Mouse (Mus musculus): ENCODE data around the gene Tdrd6. TPM values are rescaled to one million over a fixed set of nuclear protein-coding genes. Genes with fewer than 3 reads are reported as not detected.

Gene Tdrd6
- polyA plus RNA-seq, 1 experiment from 2014 or later, result 0.04 TPM

DNA sequence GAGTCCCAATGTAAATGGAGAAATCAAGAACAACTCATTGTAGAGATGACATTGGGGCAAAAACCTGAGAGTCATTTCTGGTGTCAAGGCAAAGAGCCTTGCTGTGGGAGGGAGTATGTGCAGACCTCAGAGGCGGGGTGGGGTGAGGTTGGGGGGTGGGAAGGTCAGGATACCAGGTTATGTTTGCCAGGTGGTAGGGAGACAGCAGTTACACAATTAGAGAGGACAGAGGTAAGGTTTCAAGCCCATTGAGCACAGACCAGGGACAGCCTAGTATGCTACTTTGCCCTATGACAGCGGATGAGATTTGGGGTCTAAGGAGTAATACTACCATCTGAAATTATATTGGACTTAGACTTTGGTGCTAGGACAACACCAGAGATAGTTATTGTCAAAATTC is 42.8 kb downstream of the Tdrd6 start:
- ATAC-seq (ENCODE audit: insufficient number of reproducible peaks, insufficient read depth, low FRiP score, low read depth), result no peak
- Histone ChIP-seq H3K27ac (replicated peaks in 1 of 2; ENCODE audit: control insufficient read depth in 1 of 2, insufficient read depth in 1 of 2, low read depth in 2 of 2, low read length in 2 of 2) (no peak overlapping the region), H3K4me2 (ENCODE audit: low read length) (no peak overlapping the region), H3K9ac (ENCODE audit: low read length) (no peak overlapping the region), H3K27me3 (ENCODE audit: control insufficient read depth, insufficient read depth, low read length) (no peaks in the 10 kb centered on the region), H3K4me1 (ENCODE audit: control insufficient read depth in 2 of 2, insufficient read depth in 2 of 2, low read length in 2 of 2) (peaks cover 0 to 3% of the 10 kb centered on the region in 2 experiments; a peak in 1 of 4 replicates), H3K36me3 (ENCODE audit: control insufficient read depth, insufficient read depth, low read length) (no peaks in the 10 kb centered on the region), H3K9me3 (ENCODE audit: control insufficient read depth, low read length) (no peaks in the 10 kb centered on the region), H3K4me3 (ENCODE audit: control insufficient read depth in 1 of 2, insufficient read depth in 1 of 2, low read depth in 1 of 2, low read length in 2 of 2) (no peak overlapping the region)
- WGBS, result 73% methylated on average over 2 of the region's 2 CpGs

DNA sequence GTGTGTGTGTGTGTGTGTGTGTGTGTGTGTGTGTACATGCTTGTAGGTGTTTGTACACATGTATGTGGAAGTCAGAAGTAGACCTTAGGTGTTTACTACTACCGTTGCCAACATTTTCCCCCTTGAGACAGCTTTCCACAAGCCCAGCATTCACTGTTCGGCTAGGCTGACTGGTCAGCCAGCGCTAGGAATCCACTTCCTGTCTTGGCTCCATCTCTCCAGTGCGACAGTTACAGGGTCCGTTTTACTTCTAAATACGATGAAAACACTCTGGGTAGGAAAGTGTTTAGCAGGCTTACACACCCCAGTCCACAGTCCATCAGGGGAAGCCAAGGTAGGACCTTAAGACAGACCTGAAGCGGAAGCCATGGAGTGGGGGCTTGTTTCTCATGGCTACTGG is 45.3 kb downstream of the Tdrd6 start:
- no peak for ATAC-seq (ENCODE audit: insufficient number of reproducible peaks, insufficient read depth, low FRiP score, low read depth)
- no peak overlapping the region for H3K27ac ChIP-seq (replicated peaks in 1 of 2; ENCODE audit: control insufficient read depth in 1 of 2, insufficient read depth in 1 of 2, low read depth in 2 of 2, low read length in 2 of 2)
- H3K4me3 ChIP-seq (ENCODE audit: control insufficient read depth in 1 of 2, insufficient read depth in 1 of 2, low read depth in 1 of 2, low read length in 2 of 2), result no peak overlapping the region
- H3K4me2 ChIP-seq (ENCODE audit: low read length), result no peak overlapping the region
- peaks cover 11 to 13% of the 10 kb centered on the region in 2 experiments for H3K4me1 ChIP-seq (ENCODE audit: control insufficient read depth in 2 of 2, insufficient read depth in 2 of 2, low read length in 2 of 2)
- no peaks in the 10 kb centered on the region for H3K36me3 ChIP-seq (ENCODE audit: control insufficient read depth, insufficient read depth, low read length)
- H3K9ac ChIP-seq (ENCODE audit: low read length), result no peak overlapping the region
- 60% methylated on average over 7 of the region's 7 CpGs for WGBS
- no peaks in the 10 kb centered on the region for H3K27me3 ChIP-seq (ENCODE audit: control insufficient read depth, insufficient read depth, low read length)
- H3K9me3 ChIP-seq (ENCODE audit: control insufficient read depth, low read length), result no peaks in the 10 kb centered on the region

DNA sequence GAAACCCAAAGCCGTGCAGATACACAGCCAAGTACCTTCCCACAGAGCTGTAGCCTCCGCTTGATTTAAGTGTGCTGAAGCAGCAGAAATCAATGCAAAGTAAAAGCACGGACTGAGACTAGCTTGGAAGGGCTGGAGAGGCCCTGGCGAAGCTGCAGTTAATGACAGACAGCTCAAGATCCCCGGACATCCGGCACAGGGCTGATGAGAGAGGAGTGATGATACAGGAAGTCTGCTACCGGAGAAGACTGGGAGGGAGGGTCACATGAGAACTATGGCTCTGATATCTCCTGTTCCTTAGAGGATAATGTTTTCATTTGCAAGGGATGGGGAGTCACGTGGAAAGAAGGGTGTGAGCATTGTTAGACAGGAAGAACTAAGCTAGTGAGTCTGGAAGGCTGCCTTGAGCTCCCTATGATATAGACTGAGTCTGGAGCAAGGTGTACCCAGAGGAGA is 49.1 kb downstream of the Tdrd6 start:
- Histone ChIP-seq H3K27ac (replicated peaks in 1 of 2; ENCODE audit: control insufficient read depth in 1 of 2, insufficient read depth in 1 of 2, low read depth in 2 of 2, low read length in 2 of 2) (peak overlapping the region; percentile 34 to 51), H3K36me3 (ENCODE audit: control insufficient read depth, insufficient read depth, low read length) (no peaks in the 10 kb centered on the region), H3K27me3 (ENCODE audit: control insufficient read depth, insufficient read depth, low read length) (no peaks in the 10 kb centered on the region), H3K9ac (ENCODE audit: low read length) (no peak overlapping the region), H3K4me1 (ENCODE audit: control insufficient read depth in 2 of 2, insufficient read depth in 2 of 2, low read length in 2 of 2) (peaks cover 11 to 13% of the 10 kb centered on the region in 2 experiments), H3K9me3 (ENCODE audit: control insufficient read depth, low read length) (no peaks in the 10 kb centered on the region), H3K4me3 (ENCODE audit: control insufficient read depth in 1 of 2, insufficient read depth in 1 of 2, low read depth in 1 of 2, low read length in 2 of 2) (no peak overlapping the region), H3K4me2 (ENCODE audit: low read length) (peak overlapping the region; percentile 46)
- peak; percentile 69 for ATAC-seq (ENCODE audit: insufficient number of reproducible peaks, insufficient read depth, low FRiP score, low read depth)
- WGBS, result 17% methylated on average over 8 of the region's 8 CpGs

DNA sequence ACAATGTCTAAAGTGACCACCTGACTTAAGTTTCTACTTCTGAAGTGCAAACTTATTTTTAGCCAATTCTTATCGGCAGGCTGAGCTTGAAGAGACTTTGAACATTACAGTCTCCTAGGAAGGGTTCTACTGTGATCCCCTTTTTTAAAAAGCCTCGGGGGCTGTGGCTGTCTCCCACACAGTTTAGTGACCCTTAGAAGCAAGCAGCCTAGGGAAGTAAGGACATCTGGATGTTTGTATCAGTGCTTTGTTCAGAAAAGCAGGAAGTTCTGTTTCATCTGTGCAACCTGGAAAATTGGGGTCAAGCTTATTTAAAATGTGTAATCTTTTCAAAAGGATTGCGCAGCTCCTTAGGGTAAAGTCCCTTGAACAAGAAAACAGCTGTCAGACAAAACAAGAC is 49.6 kb downstream of the Tdrd6 start:
- peak overlapping the region; percentile 21 to 34; a peak in 3 of 4 replicates for H3K27ac ChIP-seq (replicated peaks in 1 of 2; ENCODE audit: control insufficient read depth in 1 of 2, insufficient read depth in 1 of 2, low read depth in 2 of 2, low read length in 2 of 2)
- no peaks in the 10 kb centered on the region for H3K36me3 ChIP-seq (ENCODE audit: control insufficient read depth, insufficient read depth, low read length)
- peak overlapping the region; percentile 46 for H3K4me2 ChIP-seq (ENCODE audit: low read length)
- H3K9ac ChIP-seq (ENCODE audit: low read length), result no peak overlapping the region
- H3K4me3 ChIP-seq (ENCODE audit: control insufficient read depth in 1 of 2, insufficient read depth in 1 of 2, low read depth in 1 of 2, low read length in 2 of 2), result no peak overlapping the region
- no peaks in the 10 kb centered on the region for H3K9me3 ChIP-seq (ENCODE audit: control insufficient read depth, low read length)
- peaks cover 11 to 13% of the 10 kb centered on the region in 2 experiments for H3K4me1 ChIP-seq (ENCODE audit: control insufficient read depth in 2 of 2, insufficient read depth in 2 of 2, low read length in 2 of 2)
- H3K27me3 ChIP-seq (ENCODE audit: control insufficient read depth, insufficient read depth, low read length), result no peaks in the 10 kb centered on the region
- ATAC-seq (ENCODE audit: insufficient number of reproducible peaks, insufficient read depth, low FRiP score, low read depth), result no peak
- WGBS, result 19% methylated on average over 3 of the region's 3 CpGs

DNA sequence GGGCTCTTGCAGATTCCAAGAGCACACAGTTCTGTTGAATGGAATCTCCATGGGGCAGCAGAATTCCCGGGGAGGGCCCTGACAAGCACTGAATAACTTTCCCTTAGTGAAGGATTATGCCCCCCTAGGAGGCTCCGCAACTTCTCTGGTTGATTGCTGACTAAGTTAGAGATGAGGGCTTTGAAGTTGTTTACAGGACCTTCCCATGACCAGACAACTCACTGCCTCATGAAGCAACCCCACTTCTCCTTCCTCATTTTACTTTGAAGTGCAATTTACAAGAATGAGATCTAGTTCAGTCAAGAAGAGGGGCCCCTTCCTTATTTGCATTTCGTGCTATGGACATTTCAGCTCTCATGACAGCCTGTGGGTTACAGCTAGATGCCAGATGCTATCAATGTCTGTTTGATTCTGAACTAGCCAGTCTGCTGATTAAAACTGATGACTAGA is 56.5 kb downstream of the Tdrd6 start:
- Histone ChIP-seq H3K9me3 (ENCODE audit: control insufficient read depth, low read length) (no peaks in the 10 kb centered on the region), H3K27me3 (ENCODE audit: control insufficient read depth, insufficient read depth, low read length) (no peaks in the 10 kb centered on the region), H3K4me1 (ENCODE audit: control insufficient read depth in 2 of 2, insufficient read depth in 2 of 2, low read length in 2 of 2) (peaks cover 1 to 3% of the 10 kb centered on the region in 2 experiments; a peak in 2 of 4 replicates)

DNA sequence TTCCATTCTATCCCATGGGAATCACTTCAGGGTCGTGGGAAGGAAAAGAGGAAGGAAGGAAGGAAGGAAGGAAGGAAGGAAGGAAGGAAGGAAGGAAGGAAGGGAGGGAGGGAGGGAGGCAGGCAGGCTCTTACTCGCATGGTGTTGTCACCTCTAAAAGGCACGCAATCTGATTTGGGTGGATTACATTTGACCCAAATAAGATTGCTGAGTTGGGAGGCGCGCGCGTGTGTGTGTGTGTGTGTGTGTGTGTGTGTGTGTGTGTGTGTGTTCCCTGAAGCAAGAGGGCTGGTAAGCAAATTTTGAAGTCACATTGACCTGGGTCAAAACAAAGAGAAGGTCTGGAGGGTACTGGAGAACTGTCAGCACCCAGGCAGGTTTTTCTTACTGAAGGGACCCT is 60.8 kb downstream of the Tdrd6 start:
- Histone ChIP-seq H3K9me3 (ENCODE audit: control insufficient read depth, low read length) (no peaks in the 10 kb centered on the region), H3K27me3 (ENCODE audit: control insufficient read depth, insufficient read depth, low read length) (no peaks in the 10 kb centered on the region), H3K4me2 (ENCODE audit: low read length) (no peak overlapping the region), H3K36me3 (ENCODE audit: control insufficient read depth, insufficient read depth, low read length) (no peaks in the 10 kb centered on the region), H3K4me3 (ENCODE audit: control insufficient read depth in 1 of 2, insufficient read depth in 1 of 2, low read depth in 1 of 2, low read length in 2 of 2) (no peak overlapping the region), H3K27ac (replicated peaks in 1 of 2; ENCODE audit: control insufficient read depth in 1 of 2, insufficient read depth in 1 of 2, low read depth in 2 of 2, low read length in 2 of 2) (no peak overlapping the region), H3K9ac (ENCODE audit: low read length) (no peak overlapping the region), H3K4me1 (ENCODE audit: control insufficient read depth in 2 of 2, insufficient read depth in 2 of 2, low read length in 2 of 2) (peaks cover 5 to 6% of the 10 kb centered on the region in 2 experiments; a peak in 3 of 4 replicates)
- ATAC-seq (ENCODE audit: insufficient number of reproducible peaks, insufficient read depth, low FRiP score, low read depth), result no peak
- WGBS, result 66% methylated on average over 7 of the region's 7 CpGs

More for the DNA sequence above, 56.5 kb downstream of the Tdrd6 start:
- Histone ChIP-seq H3K4me2 (ENCODE audit: low read length) (no peak overlapping the region), H3K27ac (replicated peaks in 1 of 2; ENCODE audit: control insufficient read depth in 1 of 2, insufficient read depth in 1 of 2, low read depth in 2 of 2, low read length in 2 of 2) (no peak overlapping the region), H3K36me3 (ENCODE audit: control insufficient read depth, insufficient read depth, low read length) (no peaks in the 10 kb centered on the region), H3K4me3 (ENCODE audit: control insufficient read depth in 1 of 2, insufficient read depth in 1 of 2, low read depth in 1 of 2, low read length in 2 of 2) (no peak overlapping the region), H3K9ac (ENCODE audit: low read length) (no peak overlapping the region)
- WGBS, result 35% methylated on average over 3 of the region's 3 CpGs
- no peak for ATAC-seq (ENCODE audit: insufficient number of reproducible peaks, insufficient read depth, low FRiP score, low read depth)

DNA sequence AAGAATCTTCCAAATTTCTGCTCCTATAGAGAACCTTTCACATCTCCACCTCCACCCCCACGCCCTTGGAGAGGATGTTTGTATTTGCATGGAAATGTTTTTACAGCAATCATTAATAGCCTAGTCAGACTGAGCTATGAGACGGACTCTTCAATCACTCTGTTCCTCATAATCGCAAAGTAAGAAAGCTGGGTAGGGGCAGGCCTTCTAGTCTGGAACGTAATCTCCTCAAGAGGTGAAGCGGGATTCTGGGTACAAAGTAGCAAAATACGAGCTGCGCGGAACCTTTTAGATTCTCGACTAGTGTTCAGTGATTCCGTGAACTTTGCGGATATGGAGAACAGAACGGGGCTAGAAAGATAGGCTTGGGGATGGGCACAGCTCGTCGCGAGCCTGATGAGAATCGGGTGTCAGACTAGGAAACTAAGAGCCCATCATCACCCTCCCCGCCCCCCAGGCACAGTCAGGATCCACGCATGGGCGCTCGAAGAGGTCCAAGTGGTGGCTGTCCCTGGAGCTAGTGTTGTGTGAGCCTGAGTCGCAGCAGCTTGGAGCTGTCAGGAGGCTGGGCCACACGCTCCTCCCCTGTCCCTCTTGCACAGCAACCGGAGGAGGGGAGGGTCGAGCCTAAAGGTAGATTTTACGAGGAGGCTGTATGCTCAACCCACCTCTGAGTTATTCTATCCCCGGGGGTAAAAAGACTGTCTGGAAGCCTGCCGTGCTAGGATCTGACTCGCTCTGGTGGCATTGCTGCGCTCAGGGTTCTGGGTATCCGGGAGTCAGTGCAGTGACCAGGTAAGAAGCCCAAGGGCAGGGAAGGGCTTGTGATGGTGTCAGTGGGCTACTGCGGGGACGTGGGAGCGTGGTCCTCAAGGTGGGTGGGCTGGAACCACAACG is 61.9 kb downstream of the Tdrd6 start, which contains the start of gene Pla2g7:
TSS of gene Pla2g7 (plus strand) at position 107 of the 897 bp plus-strand sequence.
- Histone ChIP-seq H3K4me1 (ENCODE audit: control insufficient read depth in 2 of 2, insufficient read depth in 2 of 2, low read length in 2 of 2) (peaks cover 5 to 6% of the 10 kb centered on the region in 2 experiments; a peak in 3 of 4 replicates), H3K27me3 (ENCODE audit: control insufficient read depth, insufficient read depth, low read length) (no peaks in the 10 kb centered on the region), H3K4me3 (ENCODE audit: control insufficient read depth in 1 of 2, insufficient read depth in 1 of 2, low read depth in 1 of 2, low read length in 2 of 2) (peak within 1 kb of the TSS; percentile 55 to 60), H3K36me3 (ENCODE audit: control insufficient read depth, insufficient read depth, low read length) (no peaks in the 10 kb centered on the region), H3K9me3 (ENCODE audit: control insufficient read depth, low read length) (no peaks in the 10 kb centered on the region), H3K27ac (replicated peaks in 1 of 2; ENCODE audit: control insufficient read depth in 1 of 2, insufficient read depth in 1 of 2, low read depth in 2 of 2, low read length in 2 of 2) (peak within 1 kb of the TSS in 1 of 2 experiments; percentile 14; a peak in 1 of 4 replicates), H3K4me2 (ENCODE audit: low read length) (peak within 1 kb of the TSS; percentile 91), H3K9ac (ENCODE audit: low read length) (peak within 1 kb of the TSS; percentile 71)
- 1% methylated on average over 34 of the region's 34 CpGs for WGBS
- peak; percentile 73; the same call in 1 of the 2 replicates for ATAC-seq (ENCODE audit: insufficient number of reproducible peaks, insufficient read depth, low FRiP score, low read depth)
